Mouse (Mus musculus): ENCODE results near the gene Zbtb38.

DNA sequence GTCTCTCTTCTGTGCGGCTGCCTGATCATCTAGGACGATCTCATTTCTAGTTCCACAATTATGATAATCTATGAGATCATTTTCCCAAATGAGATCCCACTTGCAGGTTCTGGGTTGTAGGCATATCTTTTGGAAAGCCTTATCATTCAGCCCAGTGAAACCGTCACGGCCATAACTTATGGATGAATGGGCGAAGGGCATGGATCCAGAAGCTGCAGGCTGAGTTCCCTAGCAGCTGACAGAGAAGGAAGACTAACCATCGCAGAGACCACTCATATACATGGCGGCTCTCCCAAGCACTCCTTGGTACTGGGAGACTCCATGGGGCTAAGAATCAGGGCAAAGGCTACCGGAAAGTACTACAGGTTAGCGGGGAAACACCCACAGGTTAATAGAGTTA lies 43.7 kb downstream of the Zbtb38 start:
- TF ChIP-seq POLR2A (IDR thresholded peaks at IDR 0.05; ENCODE audit: borderline replicate concordance, low read depth, low read length) = no peak
- TF ChIP-seq CTCF (IDR thresholded peaks at IDR 0.05; ENCODE audit: low read depth, low read length) = no peak
